Mouse (Mus musculus) CD8-positive naive resting alpha-beta T cell, adult 2 months (primary cell): ENCODE data around the gene Pradc1.

Experiments used
- DNase-seq, 2 experiments: peaks; one replicate each; pipeline ENCODE4 v3.0.0; 2022; ENCODE audit warnings: low read depth in 2 of 2, low spot score in 2 of 2

Gene Pradc1

GRCm38 (mm10) chr6:85397165-85397564, 54.6 kb downstream of the Pradc1 start:
- DNase-seq: peak in 1 of 2 experiments; percentile 27
